27 mouse cellular contexts compared by ENCODE assay signal in the genomic region with DNA sequence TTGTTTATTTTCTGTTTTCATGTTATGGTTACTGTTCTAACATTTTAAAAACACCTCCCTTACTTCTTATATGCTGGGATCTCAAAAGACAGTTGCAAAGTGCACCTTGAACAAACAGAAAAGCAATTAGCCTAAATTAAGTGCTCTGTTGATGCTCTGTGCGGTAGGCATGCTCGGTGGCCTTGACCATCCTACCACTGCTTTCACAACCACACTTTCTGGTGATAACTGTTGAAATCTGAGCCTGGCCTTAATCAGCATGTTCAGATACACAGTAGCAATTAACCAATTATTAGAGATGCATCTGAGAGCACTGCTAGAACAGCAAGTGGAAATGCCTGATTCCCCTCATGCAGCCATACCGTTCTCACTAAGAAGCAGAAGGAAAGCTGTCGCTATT.
DNase-seq lines count a peak whose midpoint lies in the region; ATAC-seq and TF ChIP-seq lines count a peak whose summit lies in the region.
"Had no signal": no experiment of that assay in that cellular context is flagged by ENCODE, and none has a peak within 500 bp of the region (broad histone marks: within the 10 kb centered on the region; RNA-seq: fewer than 3 reads in every experiment).

No protein-coding gene starts in this region.

- H3K4me3 ChIP-seq in intestine, embryonic 15.5 days (replicated peaks) = no peak overlapping the region
- no peak overlapping the region for H3K4me3 ChIP-seq in intestine, postnatal 0 days (ENCODE audit: low read depth, low read length)
- H3K4me3 ChIP-seq in midbrain, postnatal 0 days (ENCODE audit: low read depth, low read length) = no peak overlapping the region
- no peak overlapping the region for H3K4me3 ChIP-seq in midbrain, embryonic 16.5 days (ENCODE audit: low read depth, low read length)
- H3K4me3 ChIP-seq in intestine, embryonic 16.5 days (ENCODE audit: low read length) = no peak overlapping the region
- H3K4me3 ChIP-seq: embryonic facial prominence, embryonic 13.5 days; embryonic facial prominence, embryonic 15.5 days; erythroblast, embryonic 14.5 days; forebrain, embryonic 10.5 days; forebrain, embryonic 12.5 days had no signal

- DNase-seq in midbrain, postnatal 0 days (ENCODE audit: low spot score) = peak; percentile 24
- no peak for DNase-seq in ovary, postnatal 36 days (ENCODE audit: low spot score)
- DNase-seq: adrenal gland, postnatal 10 days; adrenal gland, postnatal 25 days; B cell, adult 2 months; cerebellum, adult 11 months; cerebellum, adult 18-20 months; cerebellum, adult 8-10 months; cerebellum, adult 9-11 months; cerebellum, postnatal 14 days; cerebellum, postnatal 36 days; embryo, embryonic 11 days had no signal

- no peak overlapping the region for H3K27ac ChIP-seq in intestine, embryonic 15.5 days
- H3K27ac ChIP-seq in intestine, postnatal 0 days (ENCODE audit: low read depth, low read length) = no peak overlapping the region
- H3K27ac ChIP-seq in midbrain, postnatal 0 days (ENCODE audit: low read depth, low read length) = no peak overlapping the region
- no peak overlapping the region for H3K27ac ChIP-seq in midbrain, embryonic 16.5 days (ENCODE audit: low read length)
- no peak overlapping the region for H3K27ac ChIP-seq in intestine, embryonic 16.5 days (ENCODE audit: low read length)
- H3K27ac ChIP-seq: embryonic facial prominence, embryonic 13.5 days; embryonic facial prominence, embryonic 15.5 days; forebrain, embryonic 10.5 days; forebrain, embryonic 12.5 days had no signal

- H3K4me1 ChIP-seq in intestine, embryonic 15.5 days (replicated peaks) = peaks cover 4% of the 10 kb centered on the region; the same call in 1 of the 2 replicates
- peaks cover 7% of the 10 kb centered on the region; the same call in 1 of the 2 replicates for H3K4me1 ChIP-seq in intestine, postnatal 0 days (replicated peaks; ENCODE audit: control insufficient read depth, insufficient read depth, low read length)
- no peaks in the 10 kb centered on the region for H3K4me1 ChIP-seq in midbrain, postnatal 0 days (ENCODE audit: insufficient read depth, low read length)
- H3K4me1 ChIP-seq in midbrain, embryonic 16.5 days (ENCODE audit: control insufficient read depth, insufficient read depth, low read length) = no peaks in the 10 kb centered on the region
- peaks cover 15% of the 10 kb centered on the region for H3K4me1 ChIP-seq in intestine, embryonic 16.5 days (ENCODE audit: control insufficient read depth, insufficient read depth, low read length)
- H3K4me1 ChIP-seq: embryonic facial prominence, embryonic 15.5 days; forebrain, embryonic 10.5 days; forebrain, embryonic 12.5 days had no signal

- no peak for TF ChIP-seq CTCF in intestine, postnatal 0 days (IDR thresholded peaks at IDR 0.05; ENCODE audit: low read depth)
- no peak for TF ChIP-seq CTCF in midbrain, postnatal 0 days (IDR thresholded peaks at IDR 0.05)

- no peaks in the 10 kb centered on the region for H3K9me3 ChIP-seq in intestine, embryonic 15.5 days
- H3K9me3 ChIP-seq in intestine, postnatal 0 days (ENCODE audit: control insufficient read depth) = no peaks in the 10 kb centered on the region
- no peaks in the 10 kb centered on the region for H3K9me3 ChIP-seq in midbrain, postnatal 0 days (ENCODE audit: low read length)
- 0 out of 2 replicates have a peak, but pooled peaks cover 4% of the 10 kb centered on the region for H3K9me3 ChIP-seq in midbrain, embryonic 16.5 days (replicated peaks; ENCODE audit: control insufficient read depth, low read length, poor library complexity, severe bottlenecking)
- no peaks in the 10 kb centered on the region for H3K9me3 ChIP-seq in intestine, embryonic 16.5 days (ENCODE audit: control insufficient read depth, low read length)
- H3K9me3 ChIP-seq: embryonic facial prominence, embryonic 13.5 days; embryonic facial prominence, embryonic 15.5 days; forebrain, embryonic 10.5 days; forebrain, embryonic 12.5 days had no signal

- H3K4me2 ChIP-seq in intestine, embryonic 15.5 days (replicated peaks) = no peak overlapping the region
- H3K4me2 ChIP-seq in intestine, postnatal 0 days (replicated peaks; ENCODE audit: low read depth) = no peak overlapping the region
- no peak overlapping the region for H3K4me2 ChIP-seq in midbrain, postnatal 0 days (ENCODE audit: low read depth, low read length, poor library complexity, severe bottlenecking)
- H3K4me2 ChIP-seq in midbrain, embryonic 16.5 days (ENCODE audit: low read length) = no peak overlapping the region
- H3K4me2 ChIP-seq in intestine, embryonic 16.5 days (ENCODE audit: low read depth, low read length) = no peak overlapping the region
- H3K4me2 ChIP-seq: embryonic facial prominence, embryonic 13.5 days; embryonic facial prominence, embryonic 15.5 days; forebrain, embryonic 12.5 days had no signal

- WGBS in intestine, embryonic 15.5 days = 72% methylated on average over 4 of the region's 4 CpGs
- WGBS in intestine, postnatal 0 days = 61% methylated on average over 4 of the region's 4 CpGs
- 82% methylated on average over 4 of the region's 4 CpGs for WGBS in midbrain, postnatal 0 days
- WGBS in midbrain, embryonic 16.5 days = 74% methylated on average over 4 of the region's 4 CpGs
- WGBS in intestine, embryonic 16.5 days = 74% methylated on average over 4 of the region's 4 CpGs

- no peaks in the 10 kb centered on the region for H3K27me3 ChIP-seq in intestine, embryonic 15.5 days (replicated peaks)
- no peaks in the 10 kb centered on the region for H3K27me3 ChIP-seq in intestine, postnatal 0 days (replicated peaks; ENCODE audit: control insufficient read depth, insufficient read depth, low read length)
- H3K27me3 ChIP-seq in midbrain, postnatal 0 days (ENCODE audit: insufficient read depth, low read length) = no peaks in the 10 kb centered on the region
- H3K27me3 ChIP-seq in midbrain, embryonic 16.5 days (ENCODE audit: control insufficient read depth, insufficient read depth, low read depth, low read length) = no peaks in the 10 kb centered on the region
- no peaks in the 10 kb centered on the region for H3K27me3 ChIP-seq in intestine, embryonic 16.5 days (replicated peaks; ENCODE audit: control insufficient read depth, insufficient read depth, low read length)
- H3K27me3 ChIP-seq: CH12.LX; embryonic facial prominence, embryonic 13.5 days; embryonic facial prominence, embryonic 15.5 days; forebrain, embryonic 12.5 days; Patski had no signal

- 0 out of 2 replicates have a peak, but pooled peaks have one; percentile 37 for ATAC-seq in intestine, embryonic 15.5 days
- no peak for ATAC-seq in intestine, postnatal 0 days
- no peak for ATAC-seq in midbrain, postnatal 0 days (ENCODE audit: low FRiP score)
- ATAC-seq in midbrain, embryonic 16.5 days = no peak
- ATAC-seq in intestine, embryonic 16.5 days = peak; percentile 52; the same call in 1 of the 2 replicates
- ATAC-seq: activated CD4-positive, CD25-positive, alpha-beta regulatory T cell, adult 4 months; CD4-positive, CD25-positive, alpha-beta regulatory T cell, adult 4 months; forebrain, embryonic 14.5 days; forebrain, embryonic 16.5 days; Patski had no signal

- H3K36me3 ChIP-seq in intestine, embryonic 15.5 days = no peaks in the 10 kb centered on the region
- no peaks in the 10 kb centered on the region for H3K36me3 ChIP-seq in intestine, postnatal 0 days (ENCODE audit: control insufficient read depth, insufficient read depth)
- H3K36me3 ChIP-seq in midbrain, postnatal 0 days (ENCODE audit: insufficient read depth, low read length) = no peaks in the 10 kb centered on the region
- no peaks in the 10 kb centered on the region for H3K36me3 ChIP-seq in midbrain, embryonic 16.5 days (ENCODE audit: control insufficient read depth, insufficient read depth, low read length)
- H3K36me3 ChIP-seq in intestine, embryonic 16.5 days (ENCODE audit: control insufficient read depth, insufficient read depth, low read length) = 0 out of 2 replicates have a peak, but pooled peaks cover 3% of the 10 kb centered on the region

- H3K9ac ChIP-seq in intestine, embryonic 15.5 days = no peak overlapping the region
- H3K9ac ChIP-seq in intestine, postnatal 0 days (ENCODE audit: low read depth, low read length) = no peak overlapping the region
- no peak overlapping the region for H3K9ac ChIP-seq in midbrain, postnatal 0 days (replicated peaks; ENCODE audit: low read length, poor library complexity, severe bottlenecking)
- no peak overlapping the region for H3K9ac ChIP-seq in midbrain, embryonic 16.5 days (ENCODE audit: low read depth, low read length)
- no peak overlapping the region for H3K9ac ChIP-seq in intestine, embryonic 16.5 days (ENCODE audit: low read depth, low read length)
- H3K9ac ChIP-seq: embryonic facial prominence, embryonic 13.5 days; embryonic facial prominence, embryonic 15.5 days; forebrain, embryonic 12.5 days had no signal

Comparison
In these comparisons a context has a peak if more than half of its experiments do, and no peak if none do; other contexts are left out.
1. ATAC-seq: peak in intestine, embryonic 15.5 days (single experiment) and intestine, embryonic 16.5 days (single experiment); none in intestine, postnatal 0 days (single experiment), midbrain, postnatal 0 days (single experiment) and midbrain, embryonic 16.5 days (single experiment).